Mouse (Mus musculus) left cerebral cortex, postnatal 25 days (tissue): ENCODE data around the gene Ier3. TPM values are rescaled to one million over a fixed set of nuclear protein-coding genes. Genes with fewer than 3 reads are reported as not detected.

Experiments
- DNase-seq, 2 experiments: peaks; one replicate each; pipeline ENCODE4 v3.0.0; 2022; ENCODE audit warnings: low spot score in 2 of 2, mixed read lengths in 1 of 2
- intact Hi-C: fragments of 180-260 bp; cut with DNase I; formaldehyde crosslinking; loops from one replicate; pipeline ENCODE4 v1.15.1; 2025
- total RNA-seq, 2 experiments: library from RNA; stranded (reverse); gene quantifications; 2 replicates each; pipeline ENCODE4 v1.2.3; 2021

The Ier3 gene
- 10 to 100 TPM; 11.2 to 12.5 TPM for total RNA-seq

DNA sequence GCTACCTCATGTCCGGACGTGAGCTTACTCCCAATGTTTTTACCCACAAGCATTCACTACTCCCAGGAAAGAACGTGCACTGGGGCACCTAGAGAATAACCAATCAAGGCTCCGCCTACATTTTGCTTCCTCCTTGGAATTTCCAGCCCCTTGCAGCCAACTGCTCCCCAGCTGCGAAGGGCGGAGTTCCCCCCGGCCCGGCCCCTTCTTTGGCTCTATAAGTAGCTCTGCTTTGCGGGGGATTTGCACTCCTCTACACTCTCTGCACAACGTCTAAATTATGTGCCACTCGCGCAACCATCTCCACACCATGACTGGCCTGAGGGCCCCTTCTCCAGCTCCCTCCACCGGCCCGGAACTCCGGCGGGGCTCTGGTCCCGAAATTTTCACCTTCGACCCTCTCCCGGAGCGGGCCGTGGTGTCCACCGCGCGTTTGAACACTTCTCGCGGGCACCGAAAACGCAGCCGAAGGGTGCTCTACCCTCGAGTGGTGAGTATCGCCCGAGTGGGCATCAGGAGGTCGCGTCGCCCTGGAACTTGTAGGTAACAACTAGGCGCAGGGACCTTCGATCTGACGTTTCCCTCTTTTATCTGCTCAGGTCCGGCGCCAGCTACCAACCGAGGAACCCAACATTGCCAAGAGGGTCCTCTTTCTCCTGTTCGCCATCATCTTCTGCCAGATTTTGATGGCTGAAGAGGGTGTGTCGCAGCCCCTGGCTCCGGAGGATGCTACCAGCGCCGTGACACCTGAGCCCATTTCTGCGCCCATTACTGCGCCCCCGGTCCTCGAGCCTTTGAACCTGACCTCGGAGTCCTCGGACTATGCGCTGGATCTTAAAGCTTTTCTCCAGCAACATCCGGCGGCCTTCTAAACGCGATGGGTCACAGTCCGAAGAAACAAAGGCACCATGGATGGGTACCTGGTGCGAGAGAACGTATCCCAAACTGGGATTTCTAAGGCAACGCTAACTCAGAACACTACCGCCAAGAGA is at the start of gene Ier3:
Ier3 (plus strand) TSS at position 246 of the 992 bp plus-strand sequence.
- DNase-seq = peak; percentile 46 to 82
- intact Hi-C loops = loop anchor here (2.0 kb wide), 1 partner anchor 83 kb away; no protein-coding TSS in a partner anchor

DNA sequence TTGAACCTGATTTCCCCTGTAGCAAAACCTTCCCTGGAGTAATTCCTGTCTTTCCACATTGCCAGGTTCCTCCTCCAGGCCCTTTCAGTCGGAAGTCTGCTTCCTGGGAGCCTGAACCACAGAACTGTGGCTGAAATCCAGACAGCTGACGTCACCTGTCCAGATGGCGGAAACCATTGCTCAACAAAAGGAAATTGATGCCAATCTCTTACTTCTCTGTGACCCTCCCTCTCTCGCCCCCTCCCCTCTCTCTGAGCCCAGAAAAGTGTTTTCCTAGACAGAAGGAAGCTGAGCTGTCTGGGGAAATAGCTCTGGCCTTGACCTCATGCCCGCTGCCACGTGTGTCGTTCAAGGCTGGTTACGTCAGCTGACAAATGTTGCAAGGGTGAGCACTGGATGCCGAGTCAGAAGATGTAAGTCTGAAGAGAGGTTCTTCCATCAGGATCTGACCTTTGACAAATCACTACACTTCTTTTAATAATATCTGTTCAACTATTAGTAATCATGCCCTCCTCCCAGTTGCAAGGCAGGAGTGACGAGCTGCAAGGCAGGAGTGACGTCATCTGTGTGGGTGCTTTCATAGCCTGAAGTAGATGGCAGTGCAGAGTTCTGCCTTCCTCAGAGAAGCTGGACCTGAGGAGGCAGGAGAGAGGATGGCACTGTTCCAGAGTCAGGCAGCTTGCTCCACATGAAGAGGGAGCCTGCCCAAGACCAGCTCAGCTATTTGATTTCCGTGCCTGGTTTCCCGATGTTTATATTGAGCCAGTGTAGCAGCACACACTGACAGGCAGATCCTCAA is 44.5 kb upstream of the Ier3 start:
- peak; percentile 66 to 88 for DNase-seq
- intact Hi-C loops = no loop called here

DNA sequence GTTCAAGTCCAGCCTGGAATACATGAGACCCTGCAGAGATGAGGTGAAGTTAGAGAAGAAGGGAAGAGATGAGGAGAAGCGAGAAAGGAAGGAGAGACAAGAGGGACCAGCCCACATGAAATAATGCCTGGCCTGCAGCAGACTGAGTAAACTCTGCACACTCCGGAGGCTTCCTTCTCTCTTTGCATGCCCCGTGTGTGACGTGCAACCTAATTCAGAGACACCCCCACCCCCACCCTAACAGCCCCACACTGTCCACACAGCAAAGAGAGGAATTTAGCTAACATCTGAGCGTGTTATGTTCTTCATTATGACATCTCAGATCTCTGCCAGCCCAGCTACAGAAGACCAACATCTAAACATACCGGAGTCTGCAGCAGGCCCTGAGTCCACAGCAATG is 42.5 kb upstream of the Ier3 start:
- DNase-seq = no peak
- intact Hi-C loops = no loop called here

DNA sequence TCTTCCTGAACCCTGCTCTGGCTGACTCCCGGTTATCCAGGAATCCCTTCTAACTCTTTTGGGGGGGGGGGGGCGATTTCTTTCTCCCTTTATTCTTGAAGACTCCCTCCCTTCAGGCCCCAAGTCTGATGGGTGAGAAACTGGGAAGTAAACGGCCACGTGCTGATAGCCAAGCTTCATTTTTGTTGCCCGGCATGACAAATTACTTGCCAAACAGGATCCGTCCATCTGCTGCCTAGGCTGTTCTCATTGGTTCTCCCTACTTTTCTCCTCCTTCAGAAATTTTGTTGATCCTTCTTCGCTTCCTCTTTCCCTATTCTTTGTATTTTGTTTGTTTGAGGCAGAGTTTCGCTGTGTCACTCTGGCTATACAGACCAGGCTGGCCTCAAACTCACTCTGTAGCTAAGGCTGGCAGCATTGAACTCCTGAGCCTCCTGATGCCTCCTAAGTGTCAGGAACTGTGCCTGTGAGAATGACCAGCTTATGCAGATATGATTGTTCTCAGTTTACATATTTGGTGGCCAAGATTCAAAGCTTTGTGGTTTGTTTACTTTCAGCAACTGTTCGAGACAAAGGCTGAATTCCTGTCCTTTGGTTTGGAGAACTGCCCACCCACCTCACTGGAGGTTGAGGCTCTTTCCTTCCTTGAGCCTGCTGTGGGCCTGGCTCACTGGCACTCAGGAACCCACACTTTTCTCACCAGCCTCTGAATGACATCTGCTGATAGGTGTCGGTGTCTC is 41.8 kb upstream of the Ier3 start:
- no peak for DNase-seq
- intact Hi-C loops = no loop called here

DNA sequence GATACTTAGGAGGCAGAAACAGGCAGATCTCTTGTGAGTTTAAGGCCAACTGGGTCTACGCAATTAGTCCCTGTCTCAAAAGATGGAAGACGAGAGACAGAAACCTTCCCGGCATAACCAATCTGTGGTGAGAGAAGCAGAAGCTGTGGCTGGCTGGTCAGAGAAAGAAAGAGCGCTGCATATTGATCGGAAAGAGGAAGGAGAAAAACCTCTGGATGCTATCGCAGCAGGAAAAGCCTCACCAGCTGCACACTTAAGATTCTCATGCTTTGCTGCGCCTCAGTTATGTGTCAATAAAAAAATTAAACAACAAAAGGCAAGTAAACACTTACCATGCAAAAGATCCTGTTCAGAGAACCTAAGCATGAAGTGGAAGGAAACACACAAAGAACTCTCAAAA is 41.1 kb upstream of the Ier3 start:
- DNase-seq = no peak
- intact Hi-C loops = no loop called here

DNA sequence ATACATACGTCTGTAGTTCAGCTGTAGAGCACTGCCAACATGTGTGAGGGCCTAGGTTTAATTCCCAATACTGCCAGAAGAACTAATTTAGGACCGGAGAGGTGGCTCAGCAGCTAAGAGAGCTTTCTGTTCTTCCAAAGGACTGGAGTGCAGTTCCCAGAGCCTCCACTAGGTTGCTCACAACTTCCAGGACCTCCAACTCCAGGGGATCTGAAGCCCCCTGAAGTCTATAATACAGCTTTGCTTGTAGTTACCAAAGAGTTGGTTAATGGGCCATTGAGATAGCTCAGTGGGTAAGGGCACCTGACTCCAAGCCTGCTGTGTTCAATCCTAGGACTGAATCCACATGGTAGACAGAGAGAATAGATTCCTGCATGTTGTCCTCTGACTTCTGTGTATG is 39.1 kb upstream of the Ier3 start:
- intact Hi-C loops = no loop called here
- no peak for DNase-seq

DNA sequence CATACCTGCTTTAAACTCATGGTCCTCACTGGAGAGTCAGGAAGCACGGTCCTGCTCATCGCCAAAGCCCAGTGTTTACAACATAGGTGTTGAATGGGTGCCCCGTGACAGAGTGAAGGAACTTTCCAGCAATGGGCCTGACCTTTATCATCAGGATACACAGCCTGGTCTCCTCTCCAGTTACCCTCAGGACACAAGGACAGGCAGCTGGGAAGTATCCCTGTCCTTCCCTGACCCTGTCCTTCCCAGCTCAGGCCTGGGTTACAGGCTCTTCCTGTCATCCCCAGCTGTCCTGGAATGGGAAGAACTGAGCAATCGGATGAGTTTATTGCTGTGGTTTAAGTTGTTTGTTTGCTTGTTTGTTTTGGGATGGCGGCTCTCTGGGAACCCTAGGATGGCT is 38.6 kb upstream of the Ier3 start:
- no peak for DNase-seq
- intact Hi-C loops = no loop called here

DNA sequence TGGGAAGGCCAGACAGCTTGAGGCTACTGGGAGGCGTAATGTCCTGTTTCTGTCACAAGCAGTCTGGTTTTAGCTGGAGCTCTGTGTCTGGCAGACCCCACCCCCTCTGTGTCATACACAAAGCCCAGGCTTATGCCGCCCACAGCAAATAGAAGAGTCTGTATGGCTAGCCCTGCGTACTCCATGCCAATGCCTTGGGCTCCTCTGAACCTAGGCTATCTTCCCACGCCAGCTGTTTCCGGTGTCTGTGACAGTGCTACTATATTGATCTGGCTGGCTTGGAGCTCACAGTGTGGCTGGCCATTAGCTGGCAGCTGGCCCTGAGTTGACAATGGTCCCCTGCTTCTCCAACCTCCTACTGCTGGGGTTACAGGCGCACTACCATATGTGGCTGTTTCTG is 37.5 kb upstream of the Ier3 start:
- peak in 1 of 2 experiments; percentile 28 for DNase-seq
- intact Hi-C loops = no loop called here

DNA sequence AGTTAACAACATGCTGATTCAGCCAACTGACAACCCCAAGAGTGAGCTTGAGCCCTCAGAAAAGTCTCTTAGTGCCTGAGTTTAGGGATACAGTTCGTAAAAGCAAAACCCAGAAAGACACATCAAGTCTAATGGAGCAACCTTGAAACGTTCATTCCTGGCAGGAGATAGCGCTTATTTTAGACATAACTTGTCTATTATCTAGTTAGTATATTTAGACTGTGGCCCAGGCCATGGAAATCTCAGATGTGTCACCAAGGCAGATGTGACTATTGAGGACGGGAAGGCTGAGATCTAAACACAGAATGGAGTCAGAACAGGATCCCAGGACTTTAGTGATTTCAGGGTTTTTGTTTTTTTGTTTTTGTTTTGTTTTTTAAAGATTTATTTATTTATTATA is 36.3 kb upstream of the Ier3 start:
- DNase-seq = no peak
- intact Hi-C loops = no loop called here

DNA sequence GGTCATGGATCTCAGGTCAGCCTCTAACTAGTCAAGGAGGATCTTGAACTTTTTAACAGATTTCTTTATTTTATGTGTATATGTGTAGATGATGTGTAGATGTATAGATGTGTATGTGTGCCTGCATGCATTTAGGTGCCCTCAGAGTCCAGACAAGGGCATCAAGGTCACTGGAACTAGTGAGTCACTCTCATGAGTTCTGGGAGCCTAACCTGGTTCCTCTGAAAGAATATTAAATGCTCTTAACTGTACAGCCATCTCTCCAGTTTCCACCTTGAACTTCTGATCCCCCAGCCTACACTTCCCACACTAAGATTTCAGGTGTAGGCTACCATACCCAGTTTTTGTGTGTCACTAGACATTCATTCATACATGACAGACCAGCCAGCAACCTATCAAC is 34.0 kb upstream of the Ier3 start:
- no peak for DNase-seq
- intact Hi-C loops = no loop called here

DNA sequence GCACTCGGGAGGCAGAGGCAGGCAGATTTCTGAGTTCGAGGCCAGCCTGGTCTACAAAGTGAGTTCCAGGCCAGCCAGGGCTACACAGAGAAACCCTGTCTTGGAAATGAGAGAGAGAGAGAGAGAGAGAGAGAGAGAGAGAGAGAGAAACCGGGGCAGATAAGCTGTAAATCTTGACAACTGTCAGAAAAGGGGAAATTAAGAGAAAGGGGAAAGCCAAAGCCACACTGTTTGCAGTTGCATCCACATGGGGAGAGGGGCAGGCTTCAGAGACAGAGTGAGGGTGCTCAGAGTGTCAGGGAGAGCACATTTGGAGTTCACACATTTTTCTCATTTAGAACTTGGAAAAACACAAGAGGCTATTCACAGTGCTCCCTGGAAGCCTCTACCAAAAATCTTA is 33.5 kb upstream of the Ier3 start:
- intact Hi-C loops = no loop called here
- DNase-seq = no peak

DNA sequence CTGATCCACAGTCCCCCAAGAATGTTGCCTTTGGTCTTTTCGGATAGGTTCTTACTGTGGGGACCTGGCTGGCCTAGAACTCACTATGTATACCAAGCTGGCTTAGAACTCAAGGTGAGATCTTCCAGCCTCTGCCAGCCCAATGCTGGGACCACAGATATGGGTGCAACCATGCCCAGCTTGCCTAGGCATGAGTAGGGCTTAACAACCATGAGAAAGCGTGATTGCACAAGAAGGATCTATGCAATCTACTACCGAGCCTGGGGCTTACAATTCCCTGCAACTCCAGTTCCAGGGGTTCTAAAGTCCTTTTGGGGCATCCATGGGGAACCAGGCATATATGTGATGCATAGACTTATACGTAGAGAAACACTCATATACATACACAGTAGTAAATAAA is 30.6 kb upstream of the Ier3 start:
- intact Hi-C loops = no loop called here
- DNase-seq = no peak

DNA sequence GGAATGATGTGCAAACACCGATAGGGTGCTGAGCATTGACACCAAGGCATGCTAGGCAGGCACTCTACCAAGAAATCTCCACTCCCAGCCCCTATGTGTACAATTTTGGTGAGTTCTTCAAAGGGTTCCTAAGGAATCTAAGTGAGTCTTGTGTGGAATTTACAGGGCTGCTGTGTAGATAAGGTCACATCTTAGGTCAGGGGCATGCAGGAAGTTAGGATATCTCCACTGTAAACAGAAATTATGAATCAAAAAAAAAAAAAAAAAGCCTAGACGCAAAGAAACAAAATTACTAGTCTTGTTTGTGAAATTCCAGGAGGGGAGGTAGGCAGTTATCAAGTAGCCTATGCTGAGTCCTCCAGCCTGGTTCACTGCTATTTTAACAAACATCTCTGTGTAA is 28.6 kb upstream of the Ier3 start:
- intact Hi-C loops = no loop called here

DNA sequence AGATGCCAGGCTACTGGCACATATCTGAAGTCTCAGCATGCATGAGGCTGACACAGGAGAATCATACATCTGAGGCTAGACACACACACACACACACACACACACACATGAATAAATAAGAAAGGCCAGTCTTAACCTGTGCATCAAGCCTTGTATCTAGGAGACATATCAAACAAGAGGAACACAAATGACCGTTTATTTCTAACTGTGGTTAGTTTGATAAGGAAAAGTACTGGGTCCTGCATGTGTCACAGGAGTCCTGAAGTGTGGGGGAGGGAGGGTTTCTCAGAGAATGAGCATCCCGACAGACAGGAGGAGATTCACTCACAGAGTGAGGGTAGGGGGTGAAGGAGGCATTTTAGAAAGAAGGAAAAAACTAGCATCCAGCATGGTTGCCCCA is 26.4 kb upstream of the Ier3 start:
- DNase-seq = no peak
- intact Hi-C loops = no loop called here

More for the DNA sequence above, 28.6 kb upstream of the Ier3 start:
- no peak for DNase-seq

DNA sequence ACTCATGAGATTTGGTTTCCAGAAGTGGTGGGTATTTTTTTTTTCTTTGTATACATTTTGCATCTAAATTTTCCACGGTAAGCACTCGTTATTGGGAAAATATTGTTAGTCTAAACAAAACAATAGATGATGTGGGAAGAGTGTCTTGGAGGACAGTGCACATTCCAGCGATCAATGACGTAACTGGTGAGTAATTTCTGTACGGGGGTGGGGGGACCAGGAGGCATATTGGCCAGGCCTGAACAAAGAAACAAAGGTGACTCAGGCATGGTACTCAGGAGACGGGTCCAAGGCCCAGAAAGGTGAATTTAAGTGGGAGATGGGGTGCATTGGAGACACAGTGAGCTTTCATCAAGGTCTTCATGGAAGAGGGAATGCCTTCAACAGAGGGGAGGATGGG is 25.8 kb upstream of the Ier3 start:
- intact Hi-C loops = no loop called here
- DNase-seq = no peak

DNA sequence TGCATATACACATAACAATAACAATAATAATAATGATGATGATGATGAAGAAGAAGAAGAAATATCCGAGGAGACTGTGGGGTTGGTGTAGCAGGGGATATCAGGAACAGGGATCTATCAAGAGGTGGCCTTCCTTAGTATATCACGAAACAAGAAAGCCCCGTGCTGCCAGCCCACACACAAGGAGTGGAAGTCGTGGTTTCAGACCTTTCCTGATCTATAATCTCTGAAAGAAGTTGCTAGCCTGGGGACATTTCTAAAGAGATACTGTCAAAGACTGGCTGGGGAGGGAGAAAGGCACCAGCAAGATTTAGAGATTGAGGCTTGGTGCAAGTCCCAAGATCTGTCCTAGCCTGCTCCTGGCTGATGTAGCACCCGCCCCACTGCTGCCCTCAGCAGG is 24.6 kb upstream of the Ier3 start:
- intact Hi-C loops = no loop called here
- DNase-seq = no peak

DNA sequence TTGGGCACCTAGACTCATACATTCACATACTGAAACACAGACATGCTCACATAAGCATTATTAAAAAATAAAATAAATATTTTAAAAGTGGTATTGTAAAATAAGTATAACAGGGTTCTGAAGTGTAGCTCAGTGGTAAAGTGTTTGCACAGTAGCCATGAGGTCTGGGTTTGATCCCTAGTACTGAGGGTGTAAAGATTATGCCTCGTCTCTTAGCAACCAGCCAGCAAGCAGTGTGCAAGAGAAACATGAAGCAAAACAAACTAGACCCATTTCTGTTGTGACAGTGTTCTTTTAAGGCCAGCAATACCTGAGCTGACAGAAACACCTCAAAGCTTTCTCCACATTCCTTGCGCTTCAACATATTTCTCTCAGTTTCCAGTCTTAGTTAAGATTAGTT is 20.6 kb upstream of the Ier3 start:
- intact Hi-C loops = no loop called here
- no peak for DNase-seq

DNA sequence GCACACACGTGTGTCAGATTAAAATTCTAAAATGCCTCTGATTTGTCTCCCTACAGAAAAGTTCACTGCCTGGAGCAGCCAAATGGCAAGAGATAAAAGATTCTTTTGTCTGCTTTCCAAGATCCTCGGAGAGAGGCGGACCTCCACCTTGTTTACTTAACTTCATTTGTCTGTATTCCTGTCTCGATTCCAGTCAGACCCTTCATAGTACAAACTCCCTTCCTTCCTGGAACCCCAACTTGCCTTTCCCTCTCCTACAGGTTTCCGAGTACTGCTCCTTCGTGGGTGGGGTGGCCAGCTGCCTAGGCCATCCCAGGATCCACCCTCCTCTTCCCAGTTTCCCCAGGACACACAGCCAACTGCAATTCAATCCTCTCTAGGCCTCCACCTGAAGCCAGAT is 18.5 kb upstream of the Ier3 start:
- intact Hi-C loops = no loop called here
- DNase-seq = no peak

DNA sequence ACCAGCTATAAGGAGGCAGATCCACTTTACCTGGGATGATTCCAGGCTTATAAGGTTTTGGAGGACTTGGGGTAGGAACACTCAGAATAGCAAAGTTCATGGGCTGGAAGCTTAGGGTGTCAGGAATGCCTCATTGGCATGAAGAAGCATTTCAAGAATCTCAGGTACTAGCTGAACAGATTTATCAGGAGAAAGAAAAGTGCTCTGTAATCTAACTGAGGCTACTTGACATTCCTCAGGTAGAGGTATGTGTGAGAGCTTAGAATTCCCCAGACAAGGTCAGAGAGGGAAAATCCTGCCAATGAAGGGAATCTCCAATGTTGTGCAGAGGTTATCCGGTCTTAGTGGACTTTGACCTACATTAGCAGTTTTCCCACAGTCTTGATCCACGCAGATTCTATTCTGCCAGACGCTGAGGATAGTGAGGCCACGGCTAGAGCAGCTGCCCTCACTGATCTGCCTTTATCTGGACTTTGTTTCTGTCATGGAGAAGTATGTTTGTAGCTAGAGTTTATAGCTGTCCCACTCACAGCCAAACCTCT is 17.6 kb upstream of the Ier3 start:
- intact Hi-C loops = no loop called here
- no peak for DNase-seq

DNA sequence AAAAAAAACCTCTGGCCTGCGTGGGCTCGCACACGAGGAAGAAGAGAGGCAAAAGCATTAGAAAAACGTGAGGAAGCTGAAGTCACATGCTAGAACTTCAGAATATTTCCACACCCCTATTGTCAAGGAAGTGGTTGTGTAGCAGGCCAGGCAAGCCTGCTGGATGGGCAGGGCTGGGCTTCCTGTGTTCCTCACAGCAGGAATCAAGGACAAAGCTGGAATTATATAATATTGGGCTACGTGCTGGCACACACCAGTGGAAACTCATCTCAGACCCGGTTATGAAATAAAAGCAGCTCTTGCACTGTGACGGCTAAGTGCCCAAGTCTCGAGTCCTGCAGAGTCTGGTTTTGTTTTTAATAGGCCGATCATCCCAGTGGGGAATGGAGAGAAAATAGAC is 13.4 kb upstream of the Ier3 start:
- no peak for DNase-seq
- intact Hi-C loops = no loop called here
